Mouse (Mus musculus) neural tube, embryonic 14.5 days (tissue): Measurements from ENCODE around the gene Fbxo47. TPM values are rescaled to one million over a fixed set of nuclear protein-coding genes. Genes with fewer than 3 reads are reported as not detected.

Experiments used
- ATAC-seq: fragments of 200-750 bp; cut with Nextera tagmentation; 2 replicates; pipeline ENCODE4 v1.8.0; 2017; ENCODE audit warnings: low read depth, mild to moderate bottlenecking, moderate TSS enrichment, moderate library complexity
- H3K27ac ChIP-seq: fragments of 300-500 bp; sonication (generic); 2 replicates; pipeline ENCODE4 v1.5.1; 2014; ENCODE audit warnings: low read depth, mild to moderate bottlenecking, control low read depth, low read length, moderate library complexity, mixed read lengths
- H3K27me3 ChIP-seq: fragments of 300-500 bp; sonication (generic); 2 replicates; pipeline ENCODE4 v1.6.1; 2014; ENCODE audit warnings: low read length; ENCODE audit not compliant: control insufficient read depth, insufficient read depth
- H3K36me3 ChIP-seq: fragments of 300-500 bp; sonication (generic); 2 replicates; pipeline ENCODE4 v1.6.1; 2014; ENCODE audit warnings: low read length, mixed read lengths; ENCODE audit not compliant: control insufficient read depth, insufficient read depth
- H3K4me1 ChIP-seq: fragments of 300-500 bp; sonication (generic); 2 replicates; pipeline ENCODE4 v1.6.1; 2014; ENCODE audit warnings: low read length; ENCODE audit not compliant: control insufficient read depth, insufficient read depth
- H3K4me2 ChIP-seq: fragments of 300-500 bp; sonication (generic); 2 replicates; pipeline ENCODE4 v1.6.1; 2014; ENCODE audit warnings: mild to moderate bottlenecking, low read depth, low read length, control low read depth
- H3K4me3 ChIP-seq: fragments of 300-500 bp; sonication (generic); 2 replicates; pipeline ENCODE4 v1.5.1; 2014; ENCODE audit warnings: low read depth, low read length, control low read depth, mixed read lengths
- H3K9ac ChIP-seq: fragments of 300-500 bp; sonication (generic); replicated peaks from 2 replicates; pipeline ENCODE4 v1.6.1; 2014; ENCODE audit warnings: low read depth, mild to moderate bottlenecking, control low read depth, low read length, mixed read lengths
- H3K9me3 ChIP-seq: fragments of 300-500 bp; sonication (generic); 2 replicates; pipeline ENCODE4 v1.6.1; 2016; ENCODE audit warnings: low read length; ENCODE audit not compliant: control insufficient read depth
- WGBS: fragments of 180-500 bp; shearing (Covaris S2); extraction: QIAGEN DNeasy Blood & Tissue Kit; methylation state at CpG from one replicate; pipeline ENCODE4 v1.1.7; 2014; 5-methylcytosine and 5-hydroxymethylcytosine counted together
- polyA plus RNA-seq: library from polyadenylated mRNA; unstranded; fragments of >200 nt; fragmentation: Nextera tagmentation; extraction: Ambion mirVana; gene quantifications from 2 replicates; pipeline ENCODE4 v1.2.1, GENCODE M21; 2014

Fbxo47 gene
- polyA plus RNA-seq, 1 experiment from 2014 or later: 0.63 TPM

- Histone ChIP-seq H3K36me3 (no peaks in the 10 kb centered on the region), H3K9ac (no peak overlapping the region), H3K4me3 (no peak overlapping the region), H3K27ac (no peak overlapping the region), H3K9me3 (no peaks in the 10 kb centered on the region), H3K4me2 (no peak overlapping the region), H3K4me1 (no peaks in the 10 kb centered on the region), H3K27me3 (no peaks in the 10 kb centered on the region)
- no peak for ATAC-seq
- 90% methylated on average over 3 of the region's 3 CpGs for WGBS
Observed at GRCm38 (mm10) chr11:97866091-97866888, 17.7 kb downstream of the Fbxo47 start.

DNA sequence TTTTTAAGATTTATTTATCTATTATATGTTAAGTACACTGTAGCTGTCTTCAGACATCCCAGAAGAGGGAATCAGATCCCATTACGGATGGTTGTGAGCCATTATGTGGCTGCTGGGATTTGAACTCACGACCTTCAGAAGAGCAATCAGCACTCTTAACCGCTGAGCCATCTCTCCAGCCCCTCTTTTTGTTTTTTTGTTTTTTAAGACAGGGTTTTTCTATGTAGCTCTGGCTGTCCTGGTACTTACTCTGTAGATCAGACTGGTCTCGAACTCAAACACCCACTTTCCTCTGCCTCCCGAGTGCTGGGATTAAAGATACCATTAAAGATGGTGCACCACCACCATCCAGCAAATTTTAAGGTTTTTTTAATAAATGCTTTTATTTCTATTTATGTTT is 18.5 kb downstream of the Fbxo47 start:
- ATAC-seq: no peak
- Histone ChIP-seq H3K27ac (no peak overlapping the region), H3K4me1 (no peaks in the 10 kb centered on the region), H3K9me3 (no peaks in the 10 kb centered on the region), H3K36me3 (no peaks in the 10 kb centered on the region), H3K4me2 (no peak overlapping the region), H3K4me3 (no peak overlapping the region), H3K9ac (no peak overlapping the region), H3K27me3 (no peaks in the 10 kb centered on the region)
- 84% methylated on average over 5 of the region's 5 CpGs for WGBS

DNA sequence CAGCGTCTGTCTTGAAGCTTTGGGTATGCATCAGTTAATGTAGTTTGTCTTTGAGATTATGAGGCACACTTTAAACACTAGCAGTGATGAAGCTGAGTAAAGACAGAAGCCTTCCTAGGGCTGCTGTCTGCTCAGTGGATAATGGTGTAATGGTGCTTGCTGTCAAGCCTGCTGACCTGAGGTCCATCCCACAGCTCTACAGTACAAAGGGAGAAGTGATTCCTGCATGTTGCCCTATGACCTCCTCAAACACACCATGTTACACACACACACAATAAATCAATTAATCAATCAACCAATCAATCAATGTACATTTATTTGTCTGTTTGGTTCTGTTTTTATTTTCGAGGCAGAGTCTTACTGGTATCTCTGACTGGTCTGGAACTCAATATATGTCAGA is 21.8 kb downstream of the Fbxo47 start:
- H3K9ac ChIP-seq: no peak overlapping the region
- no peak overlapping the region for H3K27ac ChIP-seq
- no peak for ATAC-seq
- H3K27me3 ChIP-seq: no peaks in the 10 kb centered on the region
- H3K4me3 ChIP-seq: no peak overlapping the region
- no peaks in the 10 kb centered on the region for H3K4me1 ChIP-seq
- no peak overlapping the region for H3K4me2 ChIP-seq
- WGBS: 78% methylated on average over 2 of the region's 2 CpGs
- H3K36me3 ChIP-seq: no peaks in the 10 kb centered on the region
- H3K9me3 ChIP-seq: no peaks in the 10 kb centered on the region

GRCm38 (mm10) chr11:97855473-97855872 is 28.5 kb downstream of the Fbxo47 start:
- Histone ChIP-seq H3K9ac (no peak overlapping the region), H3K4me2 (no peak overlapping the region), H3K27ac (no peak overlapping the region), H3K36me3 (no peaks in the 10 kb centered on the region), H3K27me3 (no peaks in the 10 kb centered on the region), H3K4me3 (no peak overlapping the region), H3K4me1 (no peaks in the 10 kb centered on the region), H3K9me3 (no peaks in the 10 kb centered on the region)
- 97% methylated on average over 2 of the region's 2 CpGs for whole genome bisulfite sequencing
- no peak for ATAC-seq

- no peak overlapping the region for H3K27ac ChIP-seq
- H3K36me3 ChIP-seq: no peaks in the 10 kb centered on the region
- H3K9me3 ChIP-seq: no peaks in the 10 kb centered on the region
- H3K9ac ChIP-seq: no peak overlapping the region
- no peaks in the 10 kb centered on the region for H3K4me1 ChIP-seq
- H3K4me2 ChIP-seq: no peak overlapping the region
- no peaks in the 10 kb centered on the region for H3K27me3 ChIP-seq
- 91% methylated on average over 2 of the region's 2 CpGs for WGBS
- H3K4me3 ChIP-seq: no peak overlapping the region
- no peak for ATAC-seq
Observed at GRCm38 (mm10) chr11:97851601-97852000, 32.4 kb downstream of the Fbxo47 start.

- no peak overlapping the region for H3K9ac ChIP-seq
- H3K4me1 ChIP-seq: no peaks in the 10 kb centered on the region
- no peaks in the 10 kb centered on the region for H3K27me3 ChIP-seq
- 73% methylated on average over 6 of the region's 6 CpGs for WGBS
- no peak overlapping the region for H3K4me3 ChIP-seq
- no peak overlapping the region for H3K4me2 ChIP-seq
- no peaks in the 10 kb centered on the region for H3K36me3 ChIP-seq
- no peaks in the 10 kb centered on the region for H3K9me3 ChIP-seq
- no peak overlapping the region for H3K27ac ChIP-seq
- ATAC-seq: no peak
Observed at GRCm38 (mm10) chr11:97850367-97850766, 33.6 kb downstream of the Fbxo47 start.

- Histone ChIP-seq H3K4me1 (peaks cover 7% of the 10 kb centered on the region), H3K9ac (peak overlapping the region; percentile 48), H3K27me3 (no peaks in the 10 kb centered on the region), H3K36me3 (peaks cover 3% of the 10 kb centered on the region; the same call in 1 of the 2 replicates), H3K4me2 (peak overlapping the region; percentile 73), H3K4me3 (peak overlapping the region; percentile 36), H3K9me3 (no peaks in the 10 kb centered on the region), H3K27ac (peak overlapping the region; percentile 13)
- 28% methylated on average over 4 of the region's 4 CpGs for WGBS
- ATAC-seq: no peak
Observed at GRCm38 (mm10) chr11:97842001-97842400, 42.0 kb downstream of the Fbxo47 start.

GRCm38 (mm10) chr11:97840991-97841661 is 42.8 kb downstream of the Fbxo47 start:
- WGBS: under 1% methylated on average over 22 of the region's 22 CpGs

GRCm38 (mm10) chr11:97840539-97840954 is 43.4 kb downstream of the Fbxo47 start, which contains the start of gene B230217C12Rik:
Gene B230217C12Rik (plus strand): TSS chr11:97840780.
- ATAC-seq: peak; percentile 53
- whole genome bisulfite sequencing: 2% methylated on average over 6 of the region's 6 CpGs

More at GRCm38 (mm10) chr11:97840991-97841661, 42.8 kb downstream of the Fbxo47 start:
- H3K9me3 ChIP-seq: no peaks in the 10 kb centered on the region
- ATAC-seq: peak; percentile 93
- H3K4me1 ChIP-seq: peaks cover 7% of the 10 kb centered on the region
- peak overlapping the region; percentile 73 for H3K4me2 ChIP-seq
- H3K4me3 ChIP-seq: peak overlapping the region; percentile 36
- peak overlapping the region; percentile 76 for H3K27ac ChIP-seq
- peaks cover 9% of the 10 kb centered on the region; the same call in 1 of the 2 replicates for H3K36me3 ChIP-seq
- H3K27me3 ChIP-seq: no peaks in the 10 kb centered on the region
- peak overlapping the region; percentile 48 for H3K9ac ChIP-seq

More at GRCm38 (mm10) chr11:97840539-97840954, 43.4 kb downstream of the Fbxo47 start, which contains the start of gene B230217C12Rik:
- Histone ChIP-seq H3K36me3 (peaks cover 10% of the 10 kb centered on the region; the same call in 1 of the 2 replicates), H3K27ac (peak within 1 kb of the TSS; percentile 76), H3K4me3 (peak within 1 kb of the TSS; percentile 36), H3K4me2 (peak within 1 kb of the TSS; percentile 73), H3K4me1 (peaks cover 7% of the 10 kb centered on the region), H3K9me3 (no peaks in the 10 kb centered on the region), H3K9ac (peak within 1 kb of the TSS; percentile 48), H3K27me3 (no peaks in the 10 kb centered on the region)
